Mouse (Mus musculus): ENCODE results near the gene Map1s.

The Map1s gene

GRCm38 (mm10) chr8:70898661-70899198 lies 7.0 kb upstream of the Map1s start:
- DNase-seq (ENCODE audit: low read depth), result no peak

- DNase-seq (ENCODE audit: low read depth), result no peak
Observed at GRCm38 (mm10) chr8:70899226-70899625, 6.5 kb upstream of the Map1s start.

DNA sequence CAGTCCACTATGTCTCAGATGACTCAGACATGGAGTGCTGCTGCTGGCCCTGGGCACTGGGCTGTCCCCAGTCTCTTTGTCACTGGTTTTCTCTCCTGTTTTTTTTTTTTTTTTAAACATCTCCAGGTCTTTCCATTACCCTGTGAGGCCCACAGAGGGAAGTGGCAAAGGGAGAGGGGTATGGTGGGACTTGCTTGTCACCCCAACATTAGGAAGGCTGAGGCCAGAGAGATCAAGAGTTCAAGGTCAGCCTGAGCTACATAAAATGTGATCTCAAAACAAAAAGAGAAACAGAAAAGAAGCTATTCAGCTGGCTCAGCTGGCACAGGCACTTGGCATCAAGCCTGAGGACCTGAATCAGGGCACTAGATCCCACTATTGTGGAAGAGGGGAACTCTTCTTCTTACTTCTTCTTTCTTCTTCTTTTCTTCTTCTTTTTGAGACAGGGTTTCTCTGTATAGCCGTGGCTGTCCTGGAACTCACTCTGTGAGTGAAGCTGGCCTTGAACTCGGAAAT lies 4.8 kb upstream of the Map1s start:
- no peak for DNase-seq (ENCODE audit: low read depth)

DNA sequence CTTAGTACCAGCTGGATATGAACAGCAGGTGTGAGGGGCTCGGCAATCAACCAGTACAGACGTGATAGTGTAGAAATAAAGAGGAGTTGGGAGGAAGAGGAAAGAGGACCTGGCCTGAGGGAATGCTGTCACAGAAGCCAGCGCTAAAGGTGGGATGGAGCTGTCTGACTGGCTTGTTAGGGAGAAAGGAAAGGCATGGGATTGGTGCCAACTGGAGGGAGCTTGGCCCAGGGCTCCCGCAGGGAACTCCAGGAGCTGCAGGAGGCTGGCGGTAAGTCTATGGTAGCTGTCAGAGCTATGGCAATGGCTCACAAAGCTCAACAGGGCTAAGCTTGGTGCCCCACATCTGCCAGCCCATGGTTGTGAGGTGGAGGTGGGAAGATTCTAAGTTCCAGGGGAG lies 3.5 kb upstream of the Map1s start:
- no peak for DNase-seq (ENCODE audit: low read depth)

DNA sequence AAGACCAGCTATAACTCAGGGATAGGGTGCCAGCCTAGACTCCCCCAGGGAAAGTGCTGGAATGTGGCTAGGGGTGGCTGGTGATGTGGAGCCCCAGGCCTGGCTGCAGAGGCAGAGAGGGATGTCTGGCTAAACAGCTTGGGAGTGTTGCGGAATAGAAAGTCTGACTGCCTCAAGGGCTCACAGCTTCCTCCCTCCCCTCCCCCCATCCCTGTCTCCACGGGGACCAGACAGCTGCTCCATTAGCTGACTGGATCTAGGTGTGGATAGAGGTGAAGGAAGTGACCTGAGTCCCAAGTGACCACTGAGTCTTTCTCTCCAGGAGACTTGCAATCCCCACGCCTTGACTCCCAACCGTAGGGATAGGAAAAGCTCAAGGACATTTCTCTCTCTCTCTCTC lies 2.6 kb upstream of the Map1s start:
- no peak for DNase-seq (ENCODE audit: low read depth)

- DNase-seq (ENCODE audit: low read depth), result no peak
Observed at GRCm38 (mm10) chr8:70903582-70903981, 2.1 kb upstream of the Map1s start.

DNA sequence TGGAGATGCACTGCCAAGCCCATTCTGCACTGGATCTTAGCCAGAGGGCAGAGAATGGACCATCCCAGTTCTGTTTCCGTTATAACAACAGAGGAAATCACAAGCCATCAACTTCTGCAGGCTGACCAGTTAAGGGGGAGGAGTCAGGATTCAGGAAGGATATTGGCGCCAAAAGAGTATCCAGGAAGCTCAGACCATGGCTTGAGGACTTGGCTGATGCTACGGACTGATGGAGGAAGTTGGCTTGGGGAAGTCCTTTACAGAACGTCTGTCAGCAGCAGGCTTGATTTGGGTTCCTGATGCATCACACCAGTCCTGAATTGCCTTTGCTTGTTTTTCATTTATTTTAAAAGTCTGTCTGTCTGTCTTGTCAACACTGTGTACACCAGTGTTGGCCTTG lies 1.2 kb upstream of the Map1s start:
- DNase-seq (ENCODE audit: low read depth), result no peak

GRCm38 (mm10) chr8:70905463-70905830 lies 285 bp upstream of the Map1s start:
- no peak for DNase-seq (ENCODE audit: low read depth)

DNA sequence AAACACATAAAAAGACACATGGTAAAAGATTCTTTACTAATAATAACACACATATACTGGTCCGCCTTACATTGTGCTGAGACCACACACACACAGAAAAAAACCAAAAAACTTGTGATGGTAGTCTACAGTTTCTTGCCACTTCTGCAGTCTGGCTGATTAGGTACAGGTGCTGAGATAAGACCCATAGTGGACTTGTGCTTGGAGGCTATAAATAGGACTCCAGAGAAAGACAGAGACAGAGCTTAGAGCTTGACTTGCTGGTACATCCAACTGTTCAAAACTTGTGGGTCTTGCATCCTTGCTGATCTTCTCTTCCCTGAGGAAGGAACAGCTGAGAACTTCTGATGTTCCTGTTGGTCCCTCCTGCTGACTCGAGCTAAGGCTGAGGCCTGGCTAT lies 1.8 kb downstream of the Map1s start:
- no peak for DNase-seq (ENCODE audit: low read depth)

DNA sequence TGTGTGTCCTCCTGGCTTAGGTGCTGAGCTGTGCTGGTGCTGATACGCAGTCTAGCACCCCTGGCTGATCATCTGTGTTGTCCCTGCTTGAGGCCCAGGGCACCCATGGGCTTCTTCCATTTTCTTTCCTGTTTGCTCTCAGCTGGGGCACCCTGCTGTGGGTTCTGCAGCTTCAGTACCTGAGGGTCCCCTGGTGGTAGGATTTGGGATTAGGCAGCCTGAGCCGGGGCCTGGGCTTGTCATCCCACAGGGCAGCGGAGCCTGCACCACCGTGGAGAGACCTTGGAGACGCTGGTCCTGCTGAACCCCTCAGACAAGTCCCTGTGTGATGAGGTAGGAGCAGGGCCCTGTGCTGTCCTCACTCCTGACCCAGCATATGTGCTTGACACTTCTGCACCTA lies 5.9 kb downstream of the Map1s start:
- DNase-seq (ENCODE audit: low read depth), result peak; percentile 14

GRCm38 (mm10) chr8:70912955-70913354 lies 7.2 kb downstream of the Map1s start:
- DNase-seq (ENCODE audit: low read depth), result no peak

DNA sequence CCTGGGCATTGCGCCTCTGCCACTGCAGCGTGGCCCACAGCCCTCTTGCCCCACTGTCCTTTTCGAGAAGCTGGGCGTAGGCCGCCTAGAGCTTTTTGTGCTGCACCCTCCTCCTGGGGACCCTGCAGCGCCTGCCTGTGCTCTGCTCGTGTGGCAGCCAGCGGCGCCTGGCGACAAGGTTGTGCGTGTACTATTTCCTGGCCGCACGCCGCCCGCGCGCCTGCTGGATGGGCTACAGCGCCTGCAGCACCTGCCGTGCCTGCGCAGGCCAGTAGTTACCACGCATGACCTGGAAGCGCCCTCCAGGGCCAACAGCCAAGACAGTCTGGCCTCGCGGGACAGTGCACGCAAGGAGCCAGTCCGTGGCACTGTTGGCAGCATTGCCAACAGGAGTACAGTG lies 7.8 kb downstream of the Map1s start:
- no peak for DNase-seq (ENCODE audit: low read depth)

- no peak for DNase-seq (ENCODE audit: low read depth)
Observed at GRCm38 (mm10) chr8:70914704-70915103, 9.0 kb downstream of the Map1s start.

- no peak for DNase-seq (ENCODE audit: low read depth)
Observed at GRCm38 (mm10) chr8:70920049-70920922, 14.6 kb downstream of the Map1s start.

- no peak for DNase-seq (ENCODE audit: low read depth)
Observed at GRCm38 (mm10) chr8:70924151-70924550, 18.4 kb downstream of the Map1s start.

- DNase-seq (ENCODE audit: low read depth), result no peak
Observed at GRCm38 (mm10) chr8:70925754-70926153, 20.0 kb downstream of the Map1s start.

- DNase-seq (ENCODE audit: low read depth), result no peak
Observed at GRCm38 (mm10) chr8:70926396-70926795, 20.7 kb downstream of the Map1s start.

- DNase-seq (ENCODE audit: low read depth), result no peak
Observed at GRCm38 (mm10) chr8:70928096-70928495, 22.4 kb downstream of the Map1s start.

- no peak for DNase-seq (ENCODE audit: low read depth)
Observed at GRCm38 (mm10) chr8:70928778-70929322, 23.1 kb downstream of the Map1s start.

- DNase-seq (ENCODE audit: low read depth), result no peak
Observed at GRCm38 (mm10) chr8:70931731-70932130, 26.0 kb downstream of the Map1s start.

DNA sequence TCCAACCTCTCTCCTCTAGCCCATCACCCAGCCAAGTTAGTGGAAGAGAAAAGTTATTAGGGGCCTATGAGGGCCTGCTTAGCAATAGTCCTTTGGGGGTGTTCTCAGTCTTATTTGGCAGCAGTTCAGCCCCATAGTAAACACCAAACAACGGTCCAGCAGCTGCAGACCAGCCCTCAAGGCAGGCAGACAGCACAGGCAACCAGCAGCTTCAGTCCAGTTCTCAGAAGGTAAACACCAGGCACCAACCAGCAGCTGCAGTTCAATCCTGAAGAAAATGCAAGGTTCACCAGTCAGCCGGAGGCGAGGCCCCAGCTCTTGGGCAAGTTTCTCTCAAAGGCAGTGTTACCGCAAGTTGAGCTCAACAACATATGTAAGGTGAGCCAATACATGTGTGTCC lies 27.3 kb downstream of the Map1s start:
- DNase-seq (ENCODE audit: low read depth), result no peak

DNA sequence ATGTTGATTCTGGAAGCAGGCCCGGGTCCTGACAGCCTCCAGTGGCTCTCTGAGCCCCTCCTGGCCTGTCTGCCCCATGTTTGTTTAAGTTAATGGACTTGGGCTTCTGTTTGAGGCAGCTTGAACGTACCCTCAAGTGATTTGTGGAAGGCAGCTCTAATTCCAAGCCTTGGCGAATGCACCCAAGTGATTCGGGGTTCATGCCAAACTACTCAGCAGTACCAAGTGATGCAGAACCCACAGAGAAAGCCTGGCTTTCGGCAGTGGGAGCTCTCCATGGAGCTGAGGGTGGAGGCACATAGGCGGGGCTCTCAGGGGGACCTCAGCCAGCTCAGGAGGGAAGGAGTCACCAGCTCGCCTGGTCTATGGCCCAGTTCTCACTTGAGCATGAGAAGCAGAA lies 29.1 kb downstream of the Map1s start:
- no peak for DNase-seq (ENCODE audit: low read depth)

GRCm38 (mm10) chr8:70937200-70937599 lies 31.5 kb downstream of the Map1s start:
- no peak for DNase-seq (ENCODE audit: low read depth)
